Mouse (Mus musculus) liver, embryonic 16.5 days (tissue): ENCODE measurements around the gene Rapgef5. TPM values are rescaled to one million over a fixed set of nuclear protein-coding genes. Genes with fewer than 3 reads are reported as not detected.

Experiments used
- ATAC-seq: fragments of 200-750 bp; cut with Nextera tagmentation; 2 replicates; pipeline ENCODE4 v1.8.0; 2017; ENCODE audit warnings: low read depth, mild to moderate bottlenecking, moderate number of reproducible peaks, moderate library complexity
- H3K27ac ChIP-seq: fragments of 300-500 bp; sonication (generic); 2 replicates; pipeline ENCODE4 v1.5.1; 2014; ENCODE audit warnings: mild to moderate bottlenecking, low read length
- H3K27me3 ChIP-seq: fragments of 300-500 bp; sonication (generic); 2 replicates; pipeline ENCODE4 v1.6.1; 2014; ENCODE audit warnings: low read depth, low read length, mixed read lengths; ENCODE audit not compliant: control insufficient read depth, insufficient read depth
- H3K36me3 ChIP-seq: fragments of 300-500 bp; sonication (generic); 2 replicates; pipeline ENCODE4 v1.6.1; 2014; ENCODE audit warnings: mild to moderate bottlenecking; ENCODE audit not compliant: control insufficient read depth, insufficient read depth
- H3K4me1 ChIP-seq: fragments of 300-500 bp; sonication (generic); 2 replicates; pipeline ENCODE4 v1.6.1; 2014; ENCODE audit warnings: low read depth, low read length, mixed read lengths; ENCODE audit not compliant: control insufficient read depth
- H3K4me2 ChIP-seq: fragments of 300-500 bp; sonication (generic); 2 replicates; pipeline ENCODE4 v1.6.1; 2014; ENCODE audit warnings: low read depth, low read length, mixed read lengths
- H3K4me3 ChIP-seq: fragments of 300-500 bp; sonication (generic); 2 replicates; pipeline ENCODE4 v1.5.1; 2014; ENCODE audit warnings: low read depth, mild to moderate bottlenecking, low read length
- H3K9ac ChIP-seq: fragments of 300-500 bp; sonication (generic); 2 replicates; pipeline ENCODE4 v1.6.1; 2014; ENCODE audit warnings: low read depth, low read length
- H3K9me3 ChIP-seq: fragments of 300-500 bp; sonication (generic); replicated peaks from 2 replicates; pipeline ENCODE4 v1.6.1; 2016; ENCODE audit warnings: low read length; ENCODE audit not compliant: control insufficient read depth
- WGBS: fragments of 180-500 bp; shearing (Covaris S2); extraction: QIAGEN DNeasy Blood & Tissue Kit; methylation state at CpG from one replicate; pipeline ENCODE4 v1.1.7; 2014; ENCODE audit not compliant: insufficient replicate concordance; 5-methylcytosine and 5-hydroxymethylcytosine counted together
- polyA plus RNA-seq: library from polyadenylated mRNA; unstranded; fragments of >200 nt; fragmentation: Nextera tagmentation; extraction: Ambion mirVana; gene quantifications from 2 replicates; pipeline ENCODE4 v1.2.1, GENCODE M21; 2015

Gene Rapgef5
- polyA plus RNA-seq, 1 experiment from 2014 or later: 2.2 TPM

DNA sequence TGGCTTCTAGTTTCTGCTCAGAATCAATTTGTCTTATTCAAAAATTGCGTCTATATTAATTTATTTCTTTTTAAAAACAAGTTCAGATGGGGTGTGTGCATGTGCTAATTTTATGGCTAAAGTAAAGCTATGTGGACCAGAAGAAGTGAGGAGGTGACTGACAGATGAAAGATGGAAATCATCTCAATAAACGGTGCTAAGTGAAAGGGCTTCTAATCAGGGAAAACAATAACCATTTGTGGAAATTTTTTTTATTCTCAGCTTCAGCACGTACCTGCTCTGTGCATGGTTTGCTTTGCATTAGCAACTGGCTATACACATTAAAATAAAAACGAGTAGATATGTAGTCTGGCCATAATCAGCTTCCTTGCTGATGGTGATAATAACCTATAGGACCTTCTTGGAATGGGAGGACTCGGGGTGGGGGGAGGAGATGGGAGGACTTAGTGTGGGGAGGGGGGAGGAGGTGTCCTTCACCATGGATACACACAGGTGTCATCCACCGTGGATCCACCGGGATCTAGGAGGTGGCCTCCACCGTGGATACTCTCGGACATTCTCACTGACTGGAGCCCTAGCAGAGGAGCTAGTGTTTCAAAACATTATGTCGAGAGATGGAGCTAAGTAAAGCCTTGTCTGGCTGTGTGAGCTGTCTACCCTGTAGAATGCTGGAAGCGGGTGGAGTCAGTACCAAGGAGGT lies 221.2 kb downstream of the Rapgef5 start:
- no peak for ATAC-seq
- Histone ChIP-seq H3K4me3 (no peak overlapping the region), H3K9ac (no peak overlapping the region), H3K4me1 (no peaks in the 10 kb centered on the region), H3K27ac (no peak overlapping the region), H3K36me3 (no peaks in the 10 kb centered on the region), H3K4me2 (no peak overlapping the region), H3K27me3 (no peaks in the 10 kb centered on the region), H3K9me3 (no peaks in the 10 kb centered on the region)
- 61% methylated on average over 11 of the region's 11 CpGs for WGBS

DNA sequence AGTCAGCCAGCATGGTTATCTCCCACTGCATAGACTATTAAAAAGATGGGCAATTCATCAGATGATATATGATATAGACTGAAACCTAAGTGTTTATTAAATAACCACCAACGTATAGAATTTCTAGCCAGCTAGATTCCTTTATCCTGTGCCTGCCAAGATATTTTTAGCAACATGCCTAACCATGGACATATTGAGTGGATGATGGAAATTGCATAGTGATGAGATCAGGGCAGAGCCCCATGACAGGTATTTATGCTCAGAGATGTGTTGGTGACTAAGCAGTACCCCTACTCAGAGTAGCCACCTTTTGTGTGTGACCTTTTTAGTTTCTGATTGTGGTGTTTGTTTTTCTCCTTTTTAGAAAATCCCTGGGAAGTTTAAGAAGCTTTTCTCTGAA lies 226.2 kb downstream of the Rapgef5 start:
- H3K9ac ChIP-seq: no peak overlapping the region
- H3K27me3 ChIP-seq: no peaks in the 10 kb centered on the region
- no peak for ATAC-seq
- no peaks in the 10 kb centered on the region for H3K36me3 ChIP-seq
- no peaks in the 10 kb centered on the region for H3K4me1 ChIP-seq
- no peak overlapping the region for H3K27ac ChIP-seq
- H3K4me3 ChIP-seq: no peak overlapping the region
- 61% methylated on average over 1 of the region's 1 CpGs for WGBS
- H3K9me3 ChIP-seq: no peaks in the 10 kb centered on the region
- no peak overlapping the region for H3K4me2 ChIP-seq

DNA sequence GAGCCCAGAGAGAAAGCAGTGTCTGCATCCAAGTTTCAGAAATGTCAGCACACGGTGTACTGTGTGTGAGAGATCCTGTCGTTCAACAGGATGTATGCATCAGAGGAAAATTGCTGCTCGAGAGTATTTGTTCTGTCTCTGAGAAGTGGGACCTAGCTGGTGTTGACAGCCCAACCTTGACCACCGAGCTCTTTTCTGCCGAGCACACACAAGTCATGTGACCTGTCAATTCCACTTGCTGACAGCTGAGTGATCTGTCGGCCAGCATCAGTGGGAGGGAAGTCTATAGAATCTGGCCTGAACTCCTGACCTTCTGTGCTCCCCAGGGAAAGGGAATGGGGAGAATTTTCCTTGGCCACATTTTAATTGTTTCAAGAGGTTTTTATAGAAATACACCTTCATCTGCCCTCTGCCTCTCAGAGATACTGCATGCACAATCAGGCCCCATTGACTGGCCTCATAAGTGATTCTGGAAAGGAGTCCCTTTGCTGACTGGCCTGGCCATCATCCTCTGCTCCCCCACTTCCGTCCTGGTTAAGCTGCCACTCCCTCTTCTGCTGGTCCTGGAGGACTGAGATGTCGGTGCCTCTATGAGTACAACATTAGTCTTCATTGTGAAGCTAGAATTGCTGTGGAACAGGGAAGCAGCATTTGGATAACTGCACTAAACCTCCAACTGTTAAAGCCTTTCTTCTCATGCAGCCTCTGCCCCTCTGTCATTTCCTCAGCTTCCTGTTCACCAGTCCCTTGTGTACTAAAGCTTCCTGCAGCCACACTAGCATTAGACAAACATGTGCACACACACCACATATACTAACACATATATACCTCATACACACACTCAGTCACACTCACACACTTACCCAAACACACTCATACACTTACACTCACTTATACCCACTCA lies 228.6 kb downstream of the Rapgef5 start:
- ATAC-seq: peak; percentile 50; the same call in 1 of the 2 replicates

DNA sequence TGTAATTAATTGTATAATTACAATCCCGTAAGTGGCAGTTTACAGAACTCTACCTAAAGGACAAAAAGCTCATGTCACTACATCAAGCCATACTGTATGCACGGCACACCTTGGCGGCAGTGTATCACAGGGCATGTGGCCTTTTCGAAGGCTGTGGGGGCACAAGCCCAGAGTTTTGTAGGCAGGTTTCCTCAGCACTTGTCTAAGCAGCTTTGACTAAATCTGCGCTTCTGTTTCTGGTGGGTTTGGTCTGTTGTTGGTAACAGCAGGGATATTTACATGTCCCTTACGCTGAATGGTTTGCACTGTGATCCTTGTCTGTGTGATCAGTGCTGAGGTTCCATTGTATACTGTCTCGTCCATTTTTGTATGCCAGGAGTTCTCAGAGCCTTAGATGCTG lies 230.3 kb downstream of the Rapgef5 start:
- no peak overlapping the region for H3K27ac ChIP-seq
- no peak for ATAC-seq
- H3K9ac ChIP-seq: no peak overlapping the region
- WGBS: 77% methylated on average over 7 of the region's 7 CpGs
- no peaks in the 10 kb centered on the region for H3K36me3 ChIP-seq
- H3K4me3 ChIP-seq: no peak overlapping the region
- no peaks in the 10 kb centered on the region for H3K9me3 ChIP-seq
- H3K4me2 ChIP-seq: no peak overlapping the region
- H3K27me3 ChIP-seq: no peaks in the 10 kb centered on the region
- no peaks in the 10 kb centered on the region for H3K4me1 ChIP-seq

More for the DNA sequence above, 228.6 kb downstream of the Rapgef5 start:
- 18% methylated on average over 8 of the region's 8 CpGs for WGBS
- no peaks in the 10 kb centered on the region for H3K9me3 ChIP-seq
- no peak overlapping the region for H3K9ac ChIP-seq
- H3K27ac ChIP-seq: no peak overlapping the region
- no peak overlapping the region for H3K4me2 ChIP-seq
- H3K36me3 ChIP-seq: no peaks in the 10 kb centered on the region
- no peaks in the 10 kb centered on the region for H3K27me3 ChIP-seq
- no peak overlapping the region for H3K4me3 ChIP-seq
- no peaks in the 10 kb centered on the region for H3K4me1 ChIP-seq

DNA sequence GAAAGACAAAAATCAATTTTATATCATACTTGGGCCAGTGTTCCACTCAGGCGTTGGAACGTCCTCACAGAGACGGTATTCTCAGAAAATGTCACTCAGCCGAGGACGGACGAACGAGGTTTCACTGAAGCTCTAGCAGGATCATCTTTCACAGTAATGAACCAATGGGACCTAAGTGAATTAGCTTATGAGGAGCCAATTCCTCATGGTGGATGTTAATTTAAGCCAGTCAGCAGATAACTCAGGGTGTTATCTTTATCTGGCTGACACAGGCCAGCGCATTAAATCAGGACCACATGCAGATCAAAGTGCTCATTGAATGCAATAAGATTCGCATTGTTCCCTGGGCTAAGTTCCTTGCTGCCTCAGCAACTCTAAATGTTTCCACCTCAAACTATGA lies 234.8 kb downstream of the Rapgef5 start:
- WGBS: 61% methylated on average over 9 of the region's 9 CpGs
- no peaks in the 10 kb centered on the region for H3K27me3 ChIP-seq
- no peak overlapping the region for H3K27ac ChIP-seq
- H3K9ac ChIP-seq: no peak overlapping the region
- no peak overlapping the region for H3K4me2 ChIP-seq
- H3K36me3 ChIP-seq: no peaks in the 10 kb centered on the region
- H3K4me3 ChIP-seq: no peak overlapping the region
- H3K4me1 ChIP-seq: no peaks in the 10 kb centered on the region
- no peaks in the 10 kb centered on the region for H3K9me3 ChIP-seq
- ATAC-seq: no peak

DNA sequence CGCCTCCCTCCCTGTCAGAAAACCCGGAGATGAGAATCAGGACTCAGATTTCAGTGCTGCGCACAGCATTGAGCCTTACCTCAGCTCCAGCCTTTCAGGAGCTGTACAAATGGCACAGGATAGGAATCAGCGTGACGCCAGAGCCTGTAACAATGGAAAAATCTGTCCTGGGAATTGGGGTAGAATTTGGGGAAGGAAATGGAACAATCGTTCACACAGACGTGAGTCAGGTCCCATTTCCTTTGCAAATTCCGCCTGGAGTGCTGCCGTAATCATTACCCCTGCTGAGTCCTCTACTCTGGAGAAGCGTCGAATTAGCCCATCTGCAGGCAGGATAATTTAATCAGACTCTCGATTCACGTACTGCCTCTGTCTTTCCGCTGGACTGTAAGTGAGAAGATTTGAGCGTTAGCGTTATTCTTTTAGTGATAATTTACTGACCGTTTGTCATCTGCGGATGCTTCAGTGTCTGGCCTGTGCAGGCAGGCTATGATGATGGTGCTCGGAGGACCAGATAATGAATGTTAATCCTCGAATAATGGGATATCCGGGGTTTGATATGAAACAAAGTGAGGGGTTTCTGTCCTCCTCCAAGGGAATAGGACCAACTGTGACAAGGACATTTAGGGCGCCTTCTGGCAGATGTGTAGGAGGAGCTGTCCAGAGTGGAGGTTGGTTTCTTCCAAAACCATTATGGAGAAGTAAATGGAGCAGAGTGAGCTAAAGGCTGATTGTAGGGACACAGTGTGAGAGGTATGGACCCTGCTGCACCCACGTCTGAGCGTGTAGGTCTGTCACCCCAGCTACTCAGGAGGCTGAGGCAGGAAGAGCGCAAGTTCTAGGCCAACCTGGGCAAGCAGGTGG lies 235.5 kb downstream of the Rapgef5 start:
- Histone ChIP-seq H3K27ac (no peak overlapping the region), H3K36me3 (no peaks in the 10 kb centered on the region), H3K4me2 (no peak overlapping the region), H3K27me3 (no peaks in the 10 kb centered on the region), H3K4me3 (no peak overlapping the region), H3K9ac (no peak overlapping the region), H3K9me3 (no peaks in the 10 kb centered on the region), H3K4me1 (no peaks in the 10 kb centered on the region)
- peak; percentile 42 for ATAC-seq
- 64% methylated on average over 25 of the region's 25 CpGs for WGBS

DNA sequence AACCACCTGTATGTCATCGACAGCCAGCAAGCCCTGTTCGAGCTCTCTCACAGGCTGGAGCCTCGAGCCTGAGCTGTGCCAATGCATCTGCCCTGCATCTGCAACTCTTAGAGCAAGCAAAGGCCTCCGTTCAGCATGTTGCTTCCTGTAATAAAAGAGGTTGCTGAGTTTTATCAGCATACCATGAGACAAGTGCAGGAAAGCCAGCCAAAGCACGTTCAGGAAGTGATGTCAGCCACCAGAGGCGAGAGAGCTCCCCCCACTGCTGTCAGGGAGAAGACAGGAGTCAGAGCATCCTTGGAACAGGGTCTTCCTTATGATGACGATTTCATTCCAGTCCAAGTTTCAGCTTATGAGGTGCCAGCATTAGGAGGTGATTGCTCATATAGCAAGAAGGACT lies 239.7 kb downstream of the Rapgef5 start:
- 34% methylated on average over 7 of the region's 7 CpGs for WGBS
- Histone ChIP-seq H3K27me3 (no peaks in the 10 kb centered on the region), H3K36me3 (no peaks in the 10 kb centered on the region), H3K9me3 (no peaks in the 10 kb centered on the region), H3K9ac (no peak overlapping the region), H3K27ac (no peak overlapping the region), H3K4me2 (no peak overlapping the region), H3K4me1 (no peaks in the 10 kb centered on the region), H3K4me3 (no peak overlapping the region)
- ATAC-seq: peak; percentile 15; the same call in 1 of the 2 replicates

DNA sequence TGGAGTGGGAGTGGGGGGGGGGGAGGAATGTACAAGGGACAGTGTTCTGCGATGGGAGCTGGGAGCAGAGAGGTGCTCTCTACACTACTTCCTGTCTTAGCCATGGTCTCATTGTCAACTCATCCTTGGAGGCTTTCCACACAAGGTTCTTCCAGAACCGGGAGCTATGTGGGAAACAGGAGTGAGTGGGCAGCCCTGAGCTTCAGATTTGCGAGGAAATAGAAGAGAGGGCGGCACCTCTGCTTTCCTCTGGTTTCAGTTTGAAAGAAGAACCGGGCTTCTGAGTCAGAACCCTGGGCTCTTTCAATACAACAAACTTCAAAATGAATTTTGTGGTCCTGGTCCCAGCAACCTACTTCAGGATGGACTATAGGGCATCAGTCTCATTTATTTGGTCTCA lies 244.1 kb downstream of the Rapgef5 start:
- 62% methylated on average over 5 of the region's 5 CpGs for WGBS
- no peaks in the 10 kb centered on the region for H3K9me3 ChIP-seq
- H3K27me3 ChIP-seq: no peaks in the 10 kb centered on the region
- H3K27ac ChIP-seq: no peak overlapping the region
- no peaks in the 10 kb centered on the region for H3K4me1 ChIP-seq
- H3K36me3 ChIP-seq: no peaks in the 10 kb centered on the region
- no peak overlapping the region for H3K9ac ChIP-seq
- no peak for ATAC-seq
- H3K4me3 ChIP-seq: no peak overlapping the region
- no peak overlapping the region for H3K4me2 ChIP-seq
